Mouse (Mus musculus): ENCODE data around the gene Olfr411. TPM values are rescaled to one million over a fixed set of nuclear protein-coding genes. Genes with fewer than 3 reads are reported as not detected.

Gene Olfr411
- total RNA-seq (2015) (not detected in 2 replicates), total RNA-seq (2017) (not detected in 2 replicates)

DNA sequence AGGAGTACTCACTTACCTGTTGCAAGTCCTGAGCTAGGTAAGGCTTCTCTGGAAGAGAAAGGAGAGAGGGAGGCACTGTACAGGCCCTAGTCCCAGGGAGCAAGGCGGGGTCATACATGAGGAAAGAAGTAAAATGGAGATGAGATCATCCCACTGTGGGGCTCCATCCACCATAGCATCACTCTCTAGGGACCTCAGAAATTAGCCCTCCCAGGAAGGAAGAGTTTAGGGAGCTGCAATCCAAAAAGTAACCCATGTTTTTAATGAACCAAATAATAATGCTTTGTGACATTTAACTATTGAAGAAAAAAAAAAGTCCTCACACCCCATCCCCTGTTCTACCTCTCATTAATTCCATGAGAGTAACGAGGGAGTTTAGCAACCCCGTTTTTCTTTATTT lies at the start of gene Olfr411:
TSS of gene Olfr411 (minus strand) at position 101 of the 400 bp plus-strand sequence.
- ATAC-seq (replicated peaks; ENCODE audit: poor library complexity), result no peak

DNA sequence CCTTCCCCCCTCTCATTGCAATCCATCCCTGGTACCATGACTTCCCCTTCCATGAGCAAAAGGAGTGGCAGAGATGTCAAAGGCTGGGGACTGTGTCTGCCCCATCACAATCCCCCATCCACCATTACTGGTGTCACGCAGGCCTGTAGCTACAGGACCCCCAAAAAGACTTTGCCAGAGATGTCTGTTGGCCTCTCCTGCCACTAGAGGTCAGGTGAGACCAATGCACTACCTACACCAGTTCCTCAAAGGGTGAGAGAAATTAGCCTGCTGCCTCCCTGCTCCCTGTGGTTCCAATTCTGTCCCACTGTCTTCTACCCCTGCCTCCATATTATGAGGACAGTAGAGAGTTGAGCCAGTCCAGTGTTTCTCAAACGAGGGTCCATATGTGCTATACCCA lies 49.7 kb upstream of the Olfr411 start:
- ATAC-seq (replicated peaks; ENCODE audit: poor library complexity), result peak; percentile 69

DNA sequence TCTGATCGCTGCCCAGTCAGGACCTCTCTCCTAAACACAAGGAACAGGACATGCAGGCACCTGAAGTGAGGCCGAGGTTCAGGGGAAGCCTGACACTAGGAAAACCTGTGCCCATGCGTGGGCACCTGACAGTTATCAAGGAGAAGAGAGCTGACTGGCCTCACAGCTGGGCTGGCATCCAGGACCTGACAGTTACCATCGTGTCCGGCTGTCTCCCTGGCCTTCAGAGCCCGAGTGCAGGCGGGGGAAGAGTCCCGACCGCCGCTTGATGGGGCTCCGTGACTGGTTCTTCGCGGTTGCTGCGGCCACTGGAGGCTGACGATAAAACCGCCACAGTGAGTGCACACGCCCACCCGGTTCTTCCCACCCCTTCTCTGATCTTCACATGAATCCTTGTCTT lies 43.1 kb upstream of the Olfr411 start:
- ATAC-seq (replicated peaks; ENCODE audit: poor library complexity), result no peak

DNA sequence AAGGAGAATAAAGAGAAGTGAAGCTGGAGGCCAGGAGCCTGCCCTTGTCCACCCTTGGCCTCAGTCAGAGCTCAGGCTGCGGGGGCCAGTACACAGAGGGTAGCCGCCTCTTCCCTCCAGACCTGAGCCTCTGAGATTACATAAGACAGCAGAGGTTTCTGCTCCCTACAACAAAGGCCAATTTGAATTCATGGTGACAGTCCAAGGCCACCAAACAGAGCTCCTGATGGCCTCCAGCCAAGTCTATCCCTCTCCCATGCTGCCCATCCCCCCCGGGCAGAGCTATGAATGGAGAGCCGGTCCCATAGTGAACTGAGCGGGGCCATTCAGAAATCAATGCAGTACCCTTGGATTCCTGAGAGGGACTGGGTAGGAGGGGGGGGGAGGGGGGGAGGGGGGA lies 41.0 kb upstream of the Olfr411 start:
- ATAC-seq (replicated peaks; ENCODE audit: poor library complexity), result no peak

DNA sequence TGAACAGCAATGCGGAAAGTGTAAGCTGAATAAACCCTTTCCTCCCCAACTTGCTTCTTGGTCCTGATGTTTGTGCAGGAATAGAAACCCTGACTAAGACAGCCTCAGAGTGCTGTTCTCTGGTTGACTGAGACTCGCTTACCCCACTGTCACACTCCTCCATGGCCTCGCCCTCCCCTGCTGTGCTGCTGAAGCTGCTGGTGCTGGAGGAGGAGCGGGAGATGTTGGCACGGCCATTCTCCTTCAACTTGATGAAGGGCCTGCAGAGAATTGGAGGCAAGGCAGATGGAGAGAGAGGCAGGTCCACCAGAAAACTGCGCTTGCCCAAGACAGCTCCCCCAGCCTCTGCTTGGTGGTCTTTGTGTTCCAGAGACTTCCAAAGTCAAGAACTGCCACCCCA lies 40.5 kb upstream of the Olfr411 start:
- ATAC-seq (replicated peaks; ENCODE audit: poor library complexity), result no peak

DNA sequence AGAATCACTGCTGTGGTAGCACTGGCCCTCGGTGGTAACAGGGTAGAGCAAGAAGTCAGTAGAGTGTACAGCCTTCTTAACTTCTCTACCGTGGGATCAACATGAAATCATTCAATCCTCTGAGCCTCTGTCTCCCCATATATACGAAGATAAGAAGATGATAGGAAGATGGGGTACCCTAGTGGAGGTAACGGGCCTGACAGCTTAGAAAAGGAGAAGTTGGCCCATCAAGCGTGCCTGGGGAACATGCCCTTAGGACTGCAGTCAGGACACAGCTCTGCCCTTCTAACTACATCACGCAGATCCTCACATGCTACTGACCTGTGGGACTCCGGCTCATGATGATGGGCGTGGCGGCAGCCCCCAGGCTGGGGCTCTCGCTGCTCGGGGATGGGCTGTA lies 39.4 kb upstream of the Olfr411 start:
- ATAC-seq (replicated peaks; ENCODE audit: poor library complexity), result peak; percentile 63

DNA sequence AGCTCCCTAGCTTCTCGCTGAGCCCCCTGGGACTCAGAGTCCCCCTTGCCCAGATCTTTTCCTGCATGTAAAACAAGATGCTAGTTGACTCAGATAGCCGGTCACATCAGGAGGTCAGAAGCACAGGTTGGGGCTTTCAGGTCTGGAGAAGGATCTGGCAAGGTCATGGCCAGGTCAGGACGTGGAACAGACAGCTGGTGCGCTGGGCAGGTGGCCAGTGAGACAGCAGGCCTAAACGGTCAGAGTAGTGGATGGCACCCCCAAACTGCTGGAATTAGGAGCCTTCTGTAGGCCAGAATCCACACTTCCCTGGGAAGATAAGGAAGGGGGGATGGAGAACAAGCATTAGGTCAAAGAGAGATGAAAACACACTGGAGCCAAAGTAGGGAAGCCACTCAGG lies 34.8 kb upstream of the Olfr411 start:
- ATAC-seq (replicated peaks; ENCODE audit: poor library complexity), result no peak

DNA sequence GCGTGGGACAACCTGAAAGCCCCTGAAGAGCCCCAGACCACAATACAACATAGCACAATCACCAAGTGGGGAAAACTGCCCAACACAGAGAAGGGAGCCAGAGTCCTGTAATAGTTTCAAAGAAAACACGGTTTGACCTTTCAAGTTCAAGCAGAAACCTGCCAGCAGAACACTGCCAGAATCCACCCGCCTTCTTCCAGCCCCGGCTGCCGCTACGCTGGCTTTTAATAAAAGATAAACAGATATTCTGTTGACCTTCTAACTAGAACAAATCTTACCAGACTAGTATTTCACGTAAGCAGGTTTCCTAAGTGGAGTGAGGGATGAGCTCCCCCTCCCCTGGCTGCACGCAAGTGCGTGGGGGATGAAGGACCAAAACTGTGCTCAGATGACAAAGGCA lies 33.2 kb upstream of the Olfr411 start:
- ATAC-seq (replicated peaks; ENCODE audit: poor library complexity), result no peak

DNA sequence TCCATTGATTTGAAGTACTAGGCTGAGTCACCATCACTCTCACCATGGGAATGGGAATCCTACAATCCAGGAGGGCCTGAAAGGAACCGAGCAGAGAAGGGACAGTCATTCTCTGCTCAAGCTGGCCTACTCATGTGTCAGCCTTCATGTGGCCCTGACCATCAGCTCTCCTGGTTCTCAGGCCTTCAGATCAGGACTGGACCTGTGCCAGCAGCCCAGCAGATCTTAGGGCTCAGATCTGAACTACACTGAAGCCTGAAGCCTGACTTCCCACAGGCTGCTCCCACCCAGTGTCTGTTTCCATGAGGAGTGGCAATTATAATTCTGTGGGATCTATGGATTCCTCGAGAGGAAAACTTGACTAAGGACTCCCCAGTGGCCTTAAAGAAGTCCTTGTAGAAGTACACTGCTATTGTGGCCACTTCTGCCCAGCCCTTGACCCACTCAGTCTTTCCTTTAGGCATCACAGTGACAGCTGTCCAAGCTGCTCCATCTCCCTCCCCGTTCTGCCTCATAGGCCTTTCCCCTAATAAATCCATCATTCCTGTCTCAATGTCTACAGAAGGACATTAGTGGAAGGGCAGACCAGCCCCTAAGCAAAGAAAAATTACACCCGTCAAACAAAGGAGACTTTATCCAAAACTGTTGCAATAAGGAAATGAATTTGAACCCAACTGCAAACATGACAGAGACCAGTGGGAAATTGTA lies 26.9 kb upstream of the Olfr411 start:
- no peak for ATAC-seq (replicated peaks; ENCODE audit: poor library complexity)

DNA sequence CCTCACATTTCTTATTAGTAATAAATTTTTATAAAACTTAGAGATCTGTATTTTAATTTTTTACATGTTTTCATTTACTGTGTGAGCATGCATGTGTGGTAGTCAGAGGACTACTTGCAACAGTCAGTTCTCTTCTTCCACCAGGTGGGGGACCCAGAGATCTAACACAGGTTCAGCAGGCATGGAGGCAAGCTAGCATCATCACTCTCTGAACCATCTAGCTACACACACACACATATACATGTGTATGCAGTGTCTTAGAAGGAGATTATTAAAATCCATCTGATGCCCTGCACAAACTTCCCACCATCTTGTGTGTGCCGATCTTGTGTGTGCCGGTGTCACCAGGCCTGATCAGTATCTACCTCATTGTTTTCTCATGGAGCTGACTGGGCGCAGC lies 24.4 kb upstream of the Olfr411 start:
- peak; percentile 78 for ATAC-seq (replicated peaks; ENCODE audit: poor library complexity)

DNA sequence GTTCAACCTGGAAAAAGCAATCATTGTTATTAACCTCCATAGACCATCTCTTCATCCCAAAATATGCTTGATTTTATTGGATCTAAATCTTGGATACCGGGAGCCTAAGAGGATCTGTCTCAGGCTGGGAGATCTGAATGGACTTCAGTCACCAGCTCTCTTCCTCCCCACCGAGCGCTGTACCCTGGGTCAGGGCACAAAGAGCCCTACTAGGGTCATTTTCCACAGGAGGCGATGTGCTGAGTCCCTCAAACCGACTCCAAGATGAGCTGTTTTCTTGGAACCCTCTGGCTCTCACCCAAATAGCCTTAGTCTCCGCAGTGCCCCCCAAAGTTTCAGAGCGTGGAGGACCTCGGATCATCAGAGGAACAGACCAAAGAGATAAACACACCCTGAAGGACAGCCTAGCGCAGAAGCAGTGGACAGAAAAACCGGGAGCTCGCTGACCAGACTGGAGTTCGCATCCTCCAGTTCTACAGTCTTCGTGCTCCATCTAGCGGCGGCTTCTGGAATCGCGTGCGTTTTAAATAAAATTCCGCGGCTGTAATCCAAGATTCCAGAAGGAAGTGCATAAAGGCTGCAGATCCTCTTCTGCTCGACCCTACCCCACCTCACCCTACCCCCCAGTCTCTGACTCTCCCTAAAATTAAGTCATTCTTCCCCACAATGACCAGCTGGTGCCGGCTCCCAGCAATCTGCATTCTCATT lies 19.1 kb upstream of the Olfr411 start:
- ATAC-seq (replicated peaks; ENCODE audit: poor library complexity), result peak; percentile 81

DNA sequence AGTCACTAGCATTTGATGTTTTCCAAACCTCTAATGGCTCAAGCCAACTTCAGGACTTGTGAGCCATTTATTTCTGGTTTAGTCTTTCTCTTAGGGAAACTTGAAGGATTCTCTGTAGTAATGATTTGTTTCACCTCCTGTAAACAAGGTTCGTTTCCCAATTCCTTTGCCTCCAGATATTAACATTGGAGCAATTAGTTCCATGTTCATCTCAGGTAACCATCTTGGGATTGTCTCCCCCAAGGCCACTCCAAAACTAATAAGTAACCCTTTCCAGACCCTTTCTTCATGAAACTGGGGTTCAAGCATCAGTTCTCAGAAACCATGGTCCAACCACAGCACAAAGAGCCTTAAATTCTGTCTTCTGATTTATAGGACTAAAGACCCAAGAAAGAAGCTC lies 9.3 kb upstream of the Olfr411 start, which contains the start of gene Olfr412:
TSS of gene Olfr412 (plus strand) at position 301 of the 400 bp plus-strand sequence.
- no peak for ATAC-seq (replicated peaks; ENCODE audit: poor library complexity)

DNA sequence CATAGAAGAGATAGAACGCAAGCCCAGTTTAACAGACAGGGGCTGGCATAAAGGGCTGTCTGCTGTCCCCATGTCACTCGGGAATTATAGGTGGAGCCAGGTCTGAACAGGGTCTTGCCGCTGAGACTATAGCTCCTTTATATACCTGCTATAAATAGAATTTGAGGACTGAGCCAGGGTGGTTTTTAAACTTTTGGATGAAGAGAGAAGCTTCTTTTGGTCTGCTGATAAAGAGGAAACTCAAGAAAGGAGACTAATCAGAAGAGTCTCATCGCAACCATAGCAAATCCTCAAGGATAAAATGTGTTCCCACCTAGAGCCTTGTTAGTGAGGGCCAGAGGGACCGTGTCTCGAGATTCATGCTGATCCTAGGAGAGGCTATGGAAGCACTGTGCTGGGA lies 14.5 kb downstream of the Olfr411 start, which contains the start of gene Olfr410:
TSS of gene Olfr410 (minus strand) at position 101 of the 400 bp plus-strand sequence.
- ATAC-seq (replicated peaks; ENCODE audit: poor library complexity), result no peak

DNA sequence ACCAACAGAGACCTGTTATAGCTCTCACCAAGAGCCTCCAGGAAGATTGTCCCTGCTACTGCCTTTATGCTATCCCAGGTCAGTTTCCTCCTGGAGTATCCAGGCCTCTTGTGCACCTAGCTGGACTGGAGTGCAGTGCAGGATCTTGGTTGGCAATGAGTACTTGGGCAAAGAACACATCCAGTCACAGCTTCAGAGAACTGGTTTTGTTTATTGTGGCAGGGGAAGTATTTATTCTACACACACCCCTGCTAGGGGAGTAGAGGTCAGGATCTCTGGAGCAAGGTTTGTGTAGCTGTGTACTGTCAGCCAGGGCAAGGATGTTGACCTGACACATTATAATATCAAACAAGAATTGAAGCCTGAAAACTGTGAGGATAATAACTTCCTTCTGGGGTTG lies 23.7 kb downstream of the Olfr411 start:
- no peak for ATAC-seq (replicated peaks; ENCODE audit: poor library complexity)

DNA sequence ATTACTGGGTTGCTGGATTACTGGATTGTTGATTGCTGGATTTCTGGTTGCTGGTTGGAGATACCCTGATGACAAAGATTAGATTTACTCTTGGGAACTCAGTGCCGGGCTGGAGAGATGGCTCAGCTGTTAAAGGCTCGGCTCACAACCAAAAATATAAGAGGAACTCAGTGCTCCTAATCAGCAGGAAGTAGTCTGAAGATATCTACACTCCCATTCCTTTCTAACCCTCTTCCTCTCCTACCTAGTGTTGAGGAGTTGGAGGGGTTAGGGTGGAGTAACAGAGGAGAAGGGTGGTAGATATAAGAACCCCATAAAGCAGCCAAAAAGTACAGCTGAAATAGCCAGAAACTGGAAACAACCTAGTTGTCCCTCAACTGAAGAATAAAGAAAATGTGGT lies 26.4 kb downstream of the Olfr411 start:
- ATAC-seq (replicated peaks; ENCODE audit: poor library complexity), result no peak

Other genes starting within 250 kb of the Olfr411 start
- not detected in 2 replicates for gene Olfr401, start 238.9 kb downstream of the Olfr411 start, total RNA-seq (2015)
- not detected in 2 replicates for gene Olfr401, start 238.9 kb downstream of the Olfr411 start, total RNA-seq (2017)
- gene Olfr402, start 199.1 kb downstream of the Olfr411 start, total RNA-seq (2015), result not detected in 2 replicates
- not detected in 2 replicates for gene Olfr402, start 199.1 kb downstream of the Olfr411 start, total RNA-seq (2017)
- gene Olfr403, start 166.4 kb downstream of the Olfr411 start, total RNA-seq (2015), result not detected in 2 replicates
- not detected in 2 replicates for gene Olfr403, start 166.4 kb downstream of the Olfr411 start, total RNA-seq (2017)
- gene Olfr43, start 141.3 kb downstream of the Olfr411 start, total RNA-seq (2015), result not detected in 2 replicates
- gene Olfr43, start 141.3 kb downstream of the Olfr411 start, total RNA-seq (2017), result not detected in 2 replicates
- not detected in 2 replicates for gene Olfr406, start 92.8 kb downstream of the Olfr411 start, total RNA-seq (2015)
- not detected in 2 replicates for gene Olfr406, start 92.8 kb downstream of the Olfr411 start, total RNA-seq (2017)
- gene Olfr59, start 68.9 kb downstream of the Olfr411 start, total RNA-seq (2015), result not detected in 2 replicates
- gene Olfr59, start 68.9 kb downstream of the Olfr411 start, total RNA-seq (2017), result not detected in 2 replicates
- not detected in 2 replicates for gene Olfr410, start 14.6 kb downstream of the Olfr411 start, total RNA-seq (2015)
- gene Olfr410, start 14.6 kb downstream of the Olfr411 start, total RNA-seq (2017), result not detected in 2 replicates
- gene Olfr412, start 9.4 kb upstream of the Olfr411 start, total RNA-seq (2015), result not detected in 2 replicates
- not detected in 2 replicates for gene Olfr412, start 9.4 kb upstream of the Olfr411 start, total RNA-seq (2017)

Data from megakaryocyte progenitor cell, adult 5-6 weeks (primary cell).